Mouse (Mus musculus): ENCODE data around the gene Cfap52. TPM values are rescaled to one million over a fixed set of nuclear protein-coding genes. Genes with fewer than 3 reads are reported as not detected.

The Cfap52 gene
- polyA plus RNA-seq, 1 experiment from 2014 or later = not detected

DNA sequence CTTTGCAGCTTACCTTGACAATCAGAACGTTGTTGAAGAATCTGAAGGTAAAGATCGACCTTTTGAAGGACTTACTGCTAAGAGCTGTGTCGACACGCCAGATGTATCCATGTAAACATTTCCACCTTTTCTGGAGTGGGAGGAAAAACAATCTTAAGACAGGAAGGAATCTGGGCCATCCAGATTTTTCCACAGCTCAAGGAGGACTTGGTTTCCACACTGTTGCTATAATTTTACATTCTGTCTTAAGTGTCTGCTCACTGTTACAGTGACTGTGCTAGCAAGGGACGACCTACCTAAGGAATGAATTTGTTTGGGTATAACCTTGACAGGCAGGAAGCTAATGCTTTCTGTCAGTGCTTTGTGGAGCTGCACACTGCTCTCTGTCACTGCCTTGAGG is 7.8 kb upstream of the Cfap52 start:
- H3K27me3 ChIP-seq (replicated peaks) = no peaks in the 10 kb centered on the region
- no peak overlapping the region for H3K4me2 ChIP-seq
- no peak for ATAC-seq
- H3K27ac ChIP-seq = no peak overlapping the region
- no peak overlapping the region for H3K9ac ChIP-seq
- H3K9me3 ChIP-seq (replicated peaks) = no peaks in the 10 kb centered on the region
- H3K36me3 ChIP-seq = peaks cover 23% of the 10 kb centered on the region
- 67% methylated on average over 5 of the region's 5 CpGs for WGBS (ENCODE audit: insufficient replicate concordance)
- H3K4me1 ChIP-seq = no peaks in the 10 kb centered on the region
- no peak overlapping the region for H3K4me3 ChIP-seq

DNA sequence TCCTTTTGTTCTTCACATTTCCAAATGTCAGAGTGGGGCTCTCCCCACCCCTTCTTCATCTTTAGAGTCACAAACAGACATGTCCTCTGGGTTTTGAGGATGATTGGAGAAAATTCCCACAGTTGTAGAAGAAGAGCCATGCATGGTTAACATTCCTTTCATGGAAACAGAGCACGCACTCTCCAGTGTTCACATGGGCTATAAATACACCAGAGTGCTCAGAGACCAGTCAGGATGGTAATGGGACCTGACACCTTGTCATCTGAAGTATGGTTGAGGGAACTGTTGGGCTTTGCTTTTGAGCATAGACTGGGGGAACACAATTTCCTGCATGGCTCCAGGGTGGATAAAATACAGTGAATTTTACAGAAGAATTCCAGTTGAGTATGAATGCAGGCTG is 7.2 kb upstream of the Cfap52 start:
- Histone ChIP-seq H3K4me3 (no peak overlapping the region), H3K4me2 (no peak overlapping the region), H3K9ac (no peak overlapping the region), H3K27ac (no peak overlapping the region), H3K9me3 (replicated peaks) (no peaks in the 10 kb centered on the region), H3K36me3 (peaks cover 23% of the 10 kb centered on the region), H3K27me3 (replicated peaks) (no peaks in the 10 kb centered on the region), H3K4me1 (peaks cover 2% of the 10 kb centered on the region)
- 79% methylated on average over 1 of the region's 1 CpGs for WGBS (ENCODE audit: insufficient replicate concordance)
- no peak for ATAC-seq

DNA sequence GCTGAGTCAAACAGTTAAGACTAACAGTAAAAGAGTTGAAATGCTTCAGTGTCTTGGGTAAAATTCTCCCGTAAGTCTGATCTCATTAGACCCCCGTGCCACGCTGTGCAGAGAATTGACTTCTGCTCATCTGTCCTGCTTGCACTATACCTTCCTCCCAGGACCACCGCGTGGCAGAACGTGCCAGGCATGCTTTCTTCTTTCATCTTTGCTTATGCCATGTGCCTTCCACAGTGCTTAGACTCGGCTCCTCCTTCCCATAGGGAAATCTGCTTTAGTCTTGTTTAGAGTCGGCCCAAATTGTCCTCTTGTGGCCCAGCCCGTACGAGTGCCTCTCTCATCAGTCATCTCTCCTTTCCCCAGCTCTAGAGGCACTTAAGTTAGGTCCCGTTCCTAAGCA is 2.4 kb upstream of the Cfap52 start:
- Histone ChIP-seq H3K4me1 (peaks cover 20% of the 10 kb centered on the region), H3K9me3 (replicated peaks) (no peaks in the 10 kb centered on the region), H3K4me2 (no peak overlapping the region), H3K9ac (no peak overlapping the region), H3K27me3 (replicated peaks) (no peaks in the 10 kb centered on the region), H3K4me3 (no peak overlapping the region), H3K36me3 (peaks cover 13% of the 10 kb centered on the region), H3K27ac (no peak overlapping the region)
- WGBS (ENCODE audit: insufficient replicate concordance) = 77% methylated on average over 11 of the region's 11 CpGs
- ATAC-seq = no peak

DNA sequence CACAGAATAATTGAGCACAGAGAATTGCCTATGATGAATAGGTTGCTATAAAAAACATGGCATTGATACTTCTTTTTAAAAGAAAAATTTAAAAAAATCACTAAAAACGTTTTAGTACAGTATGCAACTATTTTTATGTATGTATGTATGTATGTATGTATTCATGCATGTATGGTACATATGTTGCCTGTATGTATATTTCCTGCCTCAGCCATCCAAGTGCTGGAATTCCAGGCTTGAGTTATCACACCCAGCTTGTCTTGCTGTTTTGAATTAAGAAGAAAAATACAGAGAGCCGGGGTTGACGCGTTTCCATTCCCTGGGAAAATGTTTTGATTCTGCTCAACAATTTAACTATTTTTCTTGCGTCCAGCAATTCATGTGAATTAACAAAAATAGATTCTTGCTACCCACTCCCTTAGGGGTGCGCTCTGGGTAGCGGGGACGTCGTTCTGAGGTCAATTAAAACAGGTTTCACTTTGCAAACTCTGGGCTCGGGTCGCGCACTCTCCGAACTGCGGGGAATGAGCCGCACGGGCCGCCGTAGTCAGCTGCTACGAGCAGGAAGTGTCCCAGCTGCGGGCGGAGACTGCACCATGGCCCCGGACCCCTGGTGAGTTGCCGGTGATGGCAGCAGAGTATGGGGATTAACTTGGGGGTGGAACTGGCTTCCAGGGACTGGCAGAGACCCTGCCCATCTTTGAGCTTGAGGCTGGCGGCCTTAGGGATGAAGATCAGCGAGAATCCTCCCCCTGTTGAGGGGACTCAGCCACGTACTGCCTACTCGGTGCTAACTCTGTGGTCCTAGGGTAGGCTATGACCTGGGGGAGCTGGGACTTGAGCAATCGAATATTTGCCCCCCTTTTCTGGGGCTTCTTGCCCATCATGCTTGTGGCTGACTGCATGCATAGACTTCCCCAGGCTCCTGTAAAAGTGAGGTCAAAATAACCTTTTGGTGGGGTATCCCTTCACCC is 741 bp upstream of the Cfap52 start, which contains the start of gene Stx8:
Gene Stx8, plus strand, starts transcription at position 289 of the 974 bp plus-strand sequence.
- peak within 1 kb of the TSS; percentile 73 for H3K4me2 ChIP-seq
- WGBS (ENCODE audit: insufficient replicate concordance) = under 1% methylated on average over 28 of the region's 28 CpGs

DNA sequence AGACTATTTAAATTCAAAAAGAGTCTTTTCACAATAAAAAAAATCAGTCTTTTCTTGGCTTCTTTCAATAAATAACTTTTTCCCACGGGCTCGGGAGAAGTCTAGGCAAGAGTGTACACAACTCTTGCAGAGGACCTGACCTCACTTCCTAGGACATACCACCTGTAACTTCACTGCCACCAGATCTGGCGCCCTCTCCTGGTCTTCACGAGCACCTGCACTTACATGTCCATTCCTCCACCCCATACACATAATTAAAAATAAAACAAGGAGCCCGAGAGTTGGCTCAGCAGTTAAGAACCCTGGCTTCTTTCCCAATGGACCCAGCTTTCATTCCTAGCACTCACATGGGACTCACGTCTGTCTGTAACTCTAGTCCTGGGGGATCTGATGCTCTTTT is 1.3 kb downstream of the Cfap52 start:
- H3K4me2 ChIP-seq = no peak overlapping the region
- no peak overlapping the region for H3K27ac ChIP-seq
- ATAC-seq = no peak
- no peak overlapping the region for H3K9ac ChIP-seq
- H3K4me3 ChIP-seq = no peak overlapping the region
- H3K27me3 ChIP-seq (replicated peaks) = no peaks in the 10 kb centered on the region
- no peaks in the 10 kb centered on the region for H3K9me3 ChIP-seq (replicated peaks)
- H3K36me3 ChIP-seq = no peaks in the 10 kb centered on the region
- peaks cover 20% of the 10 kb centered on the region for H3K4me1 ChIP-seq
- WGBS (ENCODE audit: insufficient replicate concordance) = 61% methylated on average over 6 of the region's 6 CpGs

More for the DNA sequence above, 741 bp upstream of the Cfap52 start, which contains the start of gene Stx8:
- Histone ChIP-seq H3K4me1 (peaks cover 20% of the 10 kb centered on the region), H3K27ac (peak within 1 kb of the TSS; percentile 60; the same call in 1 of the 2 replicates), H3K9ac (peak within 1 kb of the TSS; percentile 77), H3K9me3 (replicated peaks) (no peaks in the 10 kb centered on the region), H3K27me3 (replicated peaks) (no peaks in the 10 kb centered on the region), H3K4me3 (peak within 1 kb of the TSS; percentile 71), H3K36me3 (peaks cover 11% of the 10 kb centered on the region)
- ATAC-seq = peak; percentile 83

DNA sequence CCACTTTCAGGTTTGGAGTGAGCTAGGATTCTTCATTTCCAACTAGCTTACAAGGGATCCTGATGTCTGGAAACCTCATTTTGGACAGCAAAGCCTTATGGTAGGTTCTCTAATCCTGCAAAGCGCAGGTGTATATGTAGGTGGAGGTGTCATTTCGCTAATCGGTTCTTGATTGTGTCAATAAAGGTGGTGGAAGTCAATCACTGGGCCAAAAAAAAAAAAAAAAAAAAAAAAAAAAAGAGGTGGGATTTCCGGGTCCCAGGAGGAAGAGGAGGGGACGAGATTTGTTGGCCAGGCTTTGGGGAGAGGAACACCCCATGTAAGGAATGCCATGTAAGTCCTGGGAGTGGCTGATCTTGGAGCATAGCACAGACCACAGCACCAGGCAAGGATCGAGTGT is 11.0 kb downstream of the Cfap52 start:
- whole genome bisulfite sequencing (ENCODE audit: insufficient replicate concordance) = 56% methylated on average over 6 of the region's 6 CpGs
- Histone ChIP-seq H3K9me3 (replicated peaks) (no peaks in the 10 kb centered on the region), H3K27me3 (replicated peaks) (no peaks in the 10 kb centered on the region), H3K9ac (no peak overlapping the region), H3K4me3 (no peak overlapping the region), H3K36me3 (no peaks in the 10 kb centered on the region), H3K27ac (no peak overlapping the region), H3K4me2 (no peak overlapping the region), H3K4me1 (no peaks in the 10 kb centered on the region)
- ATAC-seq = no peak

DNA sequence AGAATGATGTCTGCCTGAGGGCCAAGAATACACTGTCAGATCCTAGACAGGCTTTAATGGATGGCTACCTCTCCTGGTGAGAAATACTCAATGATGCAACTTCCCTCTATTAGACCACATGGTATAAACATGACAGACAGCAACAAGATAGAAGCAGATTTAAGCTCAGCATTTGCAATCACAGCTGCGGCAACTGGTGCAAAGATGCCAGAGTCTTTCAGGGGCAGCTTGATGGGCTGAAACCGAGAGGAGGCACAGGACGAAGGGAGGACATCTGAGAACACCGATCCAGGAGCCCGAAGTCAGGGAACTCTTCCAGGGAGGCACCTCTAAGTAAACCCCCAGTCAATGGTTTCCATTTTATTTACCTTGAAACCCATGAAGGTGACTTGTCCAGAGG is 11.8 kb downstream of the Cfap52 start:
- 67% methylated on average over 5 of the region's 5 CpGs for WGBS (ENCODE audit: insufficient replicate concordance)
- Histone ChIP-seq H3K27me3 (replicated peaks) (no peaks in the 10 kb centered on the region), H3K4me1 (no peaks in the 10 kb centered on the region), H3K4me2 (no peak overlapping the region), H3K9ac (no peak overlapping the region), H3K36me3 (no peaks in the 10 kb centered on the region), H3K27ac (no peak overlapping the region), H3K4me3 (no peak overlapping the region), H3K9me3 (replicated peaks) (no peaks in the 10 kb centered on the region)
- ATAC-seq = no peak

DNA sequence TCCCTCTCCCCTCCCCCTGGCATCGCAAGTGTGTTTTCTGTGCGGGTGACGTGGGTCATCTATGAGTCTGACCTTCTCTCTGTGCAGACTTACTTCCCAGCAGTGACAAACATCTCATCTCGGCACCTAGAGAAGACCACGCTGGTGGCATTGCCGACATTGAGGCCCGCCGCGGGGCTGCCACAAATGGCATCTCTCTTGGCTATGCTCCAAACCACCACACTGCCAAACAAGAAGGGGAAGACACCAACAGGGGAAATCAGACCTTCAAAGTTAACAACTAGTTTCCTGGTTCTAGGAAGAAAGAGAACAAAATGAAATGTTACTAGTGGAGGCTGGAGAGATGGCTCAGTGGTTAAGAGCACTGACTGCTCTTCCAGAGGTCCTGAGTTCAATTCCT is 16.0 kb downstream of the Cfap52 start:
- H3K27me3 ChIP-seq (replicated peaks) = no peaks in the 10 kb centered on the region
- 64% methylated on average over 9 of the region's 9 CpGs for WGBS (ENCODE audit: insufficient replicate concordance)
- H3K9ac ChIP-seq = no peak overlapping the region
- no peaks in the 10 kb centered on the region for H3K9me3 ChIP-seq (replicated peaks)
- no peaks in the 10 kb centered on the region for H3K36me3 ChIP-seq
- no peaks in the 10 kb centered on the region for H3K4me1 ChIP-seq
- no peak overlapping the region for H3K4me2 ChIP-seq
- H3K27ac ChIP-seq = no peak overlapping the region
- H3K4me3 ChIP-seq = no peak overlapping the region
- no peak for ATAC-seq

DNA sequence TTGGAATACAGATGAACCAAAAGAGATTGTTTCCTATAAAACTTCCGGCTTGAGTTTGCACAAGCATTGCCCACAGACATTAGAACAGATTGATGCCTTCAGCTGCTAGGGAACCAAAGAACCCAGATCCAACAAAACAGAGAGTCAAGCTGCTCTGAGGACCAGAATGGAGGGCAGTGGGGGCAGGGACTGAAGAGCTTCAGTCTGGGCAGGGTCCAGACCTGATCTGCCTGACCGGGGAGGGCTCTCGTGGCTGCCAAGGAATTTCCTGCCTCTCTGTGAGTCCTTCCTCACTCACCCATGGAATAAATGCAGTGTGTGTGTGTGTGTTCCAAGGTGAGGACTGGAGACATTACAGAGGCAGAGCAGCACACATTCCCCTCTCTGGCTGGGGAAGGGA is 17.2 kb downstream of the Cfap52 start:
- no peak for ATAC-seq
- H3K36me3 ChIP-seq = no peaks in the 10 kb centered on the region
- no peaks in the 10 kb centered on the region for H3K9me3 ChIP-seq (replicated peaks)
- H3K4me1 ChIP-seq = no peaks in the 10 kb centered on the region
- H3K4me2 ChIP-seq = no peak overlapping the region
- no peak overlapping the region for H3K9ac ChIP-seq
- 41% methylated on average over 3 of the region's 3 CpGs for WGBS (ENCODE audit: insufficient replicate concordance)
- no peaks in the 10 kb centered on the region for H3K27me3 ChIP-seq (replicated peaks)
- no peak overlapping the region for H3K27ac ChIP-seq
- no peak overlapping the region for H3K4me3 ChIP-seq

DNA sequence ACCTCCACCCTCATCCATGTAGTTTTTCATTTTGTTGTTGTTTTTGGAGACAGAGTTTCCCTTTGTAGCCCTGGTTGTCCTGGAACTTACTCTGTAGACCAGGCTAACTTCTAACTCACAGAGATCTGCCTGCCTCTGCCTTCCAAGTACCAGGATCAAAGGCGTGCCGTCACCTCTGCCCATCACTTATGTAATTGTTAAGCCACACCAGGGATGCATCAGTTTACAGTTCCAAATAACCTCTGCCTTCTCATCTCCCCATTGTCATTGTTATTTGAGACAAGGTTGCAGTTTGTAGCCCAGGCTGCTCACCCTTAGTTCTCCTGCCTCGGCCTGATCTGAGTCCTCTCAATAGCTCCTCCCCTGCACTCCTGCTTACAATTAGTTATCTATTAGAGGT is 33.3 kb downstream of the Cfap52 start:
- no peak overlapping the region for H3K27ac ChIP-seq
- no peak overlapping the region for H3K4me3 ChIP-seq
- no peaks in the 10 kb centered on the region for H3K4me1 ChIP-seq
- 81% methylated on average over 3 of the region's 3 CpGs for WGBS (ENCODE audit: insufficient replicate concordance)
- no peaks in the 10 kb centered on the region for H3K27me3 ChIP-seq (replicated peaks)
- H3K9ac ChIP-seq = no peak overlapping the region
- no peaks in the 10 kb centered on the region for H3K36me3 ChIP-seq
- H3K9me3 ChIP-seq (replicated peaks) = no peaks in the 10 kb centered on the region
- no peak for ATAC-seq
- no peak overlapping the region for H3K4me2 ChIP-seq

DNA sequence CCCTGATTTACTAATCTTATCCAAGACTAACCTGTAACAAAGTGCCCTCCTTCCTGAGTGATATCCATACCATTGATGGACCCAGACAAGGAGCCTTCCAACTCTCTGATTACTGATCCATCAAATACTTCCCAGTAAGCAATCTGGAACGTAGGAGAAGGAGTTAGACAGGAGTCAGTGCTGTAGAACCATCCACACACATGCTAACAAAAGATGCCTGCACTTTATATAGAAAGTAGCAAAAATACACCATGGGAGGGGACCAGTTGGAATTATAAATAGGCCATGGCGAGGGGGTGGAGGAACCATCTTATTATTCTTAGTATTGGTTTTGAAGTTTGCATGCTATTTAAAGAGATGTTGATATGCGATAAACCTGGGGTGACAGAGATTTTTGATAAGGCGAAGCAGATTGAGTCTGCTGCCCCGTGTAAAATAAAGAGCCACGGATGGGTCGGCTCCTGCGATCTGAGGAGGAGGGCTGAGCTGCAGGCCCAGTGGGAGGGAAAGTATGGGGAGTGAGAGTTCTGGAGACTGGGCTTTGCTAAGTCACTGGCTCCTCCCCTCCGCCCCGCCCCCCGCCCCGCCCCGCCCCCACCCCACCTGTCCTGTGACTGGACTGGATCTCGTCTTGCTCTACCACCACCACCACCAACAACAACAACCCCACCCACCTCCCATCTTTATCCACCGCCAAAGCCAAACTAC is 38.9 kb downstream of the Cfap52 start:
- 24% methylated on average over 13 of the region's 15 CpGs for WGBS (ENCODE audit: insufficient replicate concordance)
- H3K4me2 ChIP-seq = no peak overlapping the region

DNA sequence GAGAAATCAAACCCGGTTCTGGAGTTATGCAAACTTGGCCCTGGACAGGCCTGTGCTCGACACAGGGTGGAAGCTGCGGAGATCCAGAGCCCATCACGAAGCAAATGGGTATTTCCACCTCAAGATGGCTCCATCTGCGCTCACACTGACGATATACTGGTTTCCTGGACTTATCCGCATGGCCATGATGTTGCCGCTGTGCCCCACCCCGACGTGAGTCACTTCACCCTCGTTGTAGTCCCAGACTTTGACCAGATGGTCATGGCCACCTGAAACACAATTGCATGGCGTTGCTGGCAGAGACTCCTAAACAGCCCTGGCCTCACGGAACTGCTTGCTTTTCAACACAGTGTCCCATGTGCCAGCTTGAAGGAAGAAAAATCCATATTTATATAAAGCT is 40.5 kb downstream of the Cfap52 start:
- no peaks in the 10 kb centered on the region for H3K36me3 ChIP-seq
- H3K4me3 ChIP-seq = no peak overlapping the region
- ATAC-seq = no peak
- H3K27me3 ChIP-seq (replicated peaks) = peaks cover 30% of the 10 kb centered on the region
- WGBS (ENCODE audit: insufficient replicate concordance) = 69% methylated on average over 13 of the region's 13 CpGs
- H3K4me2 ChIP-seq = no peak overlapping the region
- H3K27ac ChIP-seq = no peak overlapping the region
- no peak overlapping the region for H3K9ac ChIP-seq
- H3K4me1 ChIP-seq = peaks cover 14% of the 10 kb centered on the region
- no peaks in the 10 kb centered on the region for H3K9me3 ChIP-seq (replicated peaks)

More for the DNA sequence above, 38.9 kb downstream of the Cfap52 start:
- Histone ChIP-seq H3K4me3 (no peak overlapping the region), H3K27ac (no peak overlapping the region), H3K36me3 (no peaks in the 10 kb centered on the region), H3K27me3 (replicated peaks) (peaks cover 15% of the 10 kb centered on the region), H3K9me3 (replicated peaks) (no peaks in the 10 kb centered on the region), H3K9ac (no peak overlapping the region), H3K4me1 (peaks cover 12% of the 10 kb centered on the region)
- no peak for ATAC-seq
